Mouse (Mus musculus): Measurements from ENCODE around the gene Scn2b.

DNA sequence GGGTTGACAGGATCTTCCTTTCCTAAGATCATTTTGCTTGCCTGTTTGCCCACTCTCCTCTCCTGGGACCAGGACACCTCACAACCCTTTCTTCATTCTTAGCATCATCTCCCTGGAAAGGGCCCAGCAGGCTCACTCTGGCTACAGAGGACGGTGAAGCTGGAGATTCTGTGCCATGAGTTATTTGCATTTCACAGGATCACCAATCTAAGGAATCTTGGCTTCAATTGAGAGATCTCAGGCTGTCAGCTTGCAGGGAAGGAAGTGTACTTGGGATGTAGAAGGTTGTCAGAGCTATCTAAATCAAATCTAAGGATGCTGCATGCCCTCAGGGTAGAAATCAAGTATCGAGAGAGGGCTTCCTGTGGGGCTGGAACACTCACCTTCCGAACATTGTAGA lies 55.9 kb downstream of the Scn2b start:
- TF ChIP-seq POLR2A (IDR thresholded peaks at IDR 0.05; ENCODE audit: insufficient read length, low read depth), result no peak
- TF ChIP-seq MYOG (IDR thresholded peaks at IDR 0.05; ENCODE audit: control insufficient read depth in 1 of 3, insufficient read depth in 1 of 3, insufficient read length in 2 of 3, low read depth in 2 of 3), result no peak
- no peak for TF ChIP-seq POLR2AphosphoS2 (IDR thresholded peaks at IDR 0.05; ENCODE audit: insufficient read length, low read depth)
- TF ChIP-seq MYOD1 (IDR thresholded peaks at IDR 0.05; ENCODE audit: control insufficient read depth in 1 of 3, insufficient read length in 2 of 3, low read depth in 2 of 3), result no peak
- TF ChIP-seq E2F4 (IDR thresholded peaks at IDR 0.05; ENCODE audit: insufficient read depth), result no peak
- TF ChIP-seq TCF12 (IDR thresholded peaks at IDR 0.05; ENCODE audit: insufficient read depth, poor library complexity, severe bottlenecking), result no peak

All from myocyte (in vitro differentiated cells).